Mouse (Mus musculus) thymus, adult 2 months (tissue): ENCODE data around the gene Hist1h3h.

Experiments used
- CTCF ChIP-seq: fragments of 200-500 bp; IDR thresholded peaks from 2 replicates; pipeline ENCODE4 v1.5.1; 2012; ENCODE audit warnings: mild to moderate bottlenecking, control low read depth, low read length, moderate library complexity, borderline replicate concordance; ENCODE audit not compliant: control insufficient read depth, poor library complexity, insufficient read depth; ENCODE audit errors: extremely low read depth
- POLR2A ChIP-seq: fragments of 200-500 bp; IDR thresholded peaks from 2 replicates; pipeline ENCODE4 v1.6.1; 2012; ENCODE audit warnings: mild to moderate bottlenecking, low read length, control low read depth, moderate library complexity; ENCODE audit not compliant: control insufficient read depth, poor library complexity, insufficient read depth; ENCODE audit errors: extremely low read depth

DNA sequence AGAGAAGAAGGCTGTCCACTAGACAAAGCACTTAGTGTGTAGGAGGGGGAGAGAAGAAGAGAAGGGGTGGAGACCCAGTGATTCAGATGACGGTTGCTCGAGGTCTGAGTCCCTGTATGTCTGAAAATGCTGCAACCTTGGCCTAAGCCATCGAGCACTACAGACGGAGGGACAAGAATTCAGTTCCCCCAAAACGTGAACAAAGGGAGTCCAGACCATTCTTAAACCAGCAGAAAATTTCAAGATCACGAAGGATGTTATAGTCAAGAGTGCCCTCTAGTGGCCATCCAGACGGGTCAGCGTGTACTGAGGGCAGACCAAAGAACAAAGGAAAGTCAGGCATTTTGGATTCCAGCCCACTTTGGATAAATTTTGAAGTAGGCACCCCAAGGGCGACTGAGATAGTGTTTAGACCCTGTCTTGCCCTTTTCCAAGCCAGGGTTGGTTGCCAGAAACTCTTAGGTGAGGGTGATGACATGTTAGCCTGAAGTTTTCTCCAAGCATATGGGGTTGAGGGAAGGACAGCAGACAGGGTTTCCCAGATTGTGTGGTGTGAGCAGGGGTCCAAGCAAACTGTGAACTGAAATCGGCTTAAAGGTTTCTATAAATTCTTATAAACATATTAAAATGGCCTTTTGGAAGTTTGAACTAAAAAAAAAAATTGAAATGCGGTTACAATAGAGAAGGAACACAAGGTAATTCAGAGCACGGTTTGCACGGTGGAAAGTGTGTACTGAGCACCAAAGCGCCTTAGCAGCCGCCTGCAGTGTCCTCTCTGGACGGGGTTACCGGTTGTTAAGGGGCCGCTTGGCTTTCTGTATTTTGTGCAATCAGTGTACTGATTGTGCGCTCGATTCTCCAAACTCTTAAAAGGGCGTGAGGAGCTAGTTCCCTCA is 16.8 kb downstream of the Hist1h3h start:
- TF ChIP-seq CTCF (no peak), POLR2A (no peak)
